Mouse (Mus musculus): ENCODE results near the gene Ostc. TPM values are rescaled to one million over a fixed set of nuclear protein-coding genes. Genes with fewer than 3 reads are reported as not detected.

The Ostc gene
- polyA plus RNA-seq, 1 experiment = 75.0 TPM

- no peak for TF ChIP-seq CTCF (IDR thresholded peaks at IDR 0.05; ENCODE audit: control insufficient read depth, insufficient read depth, low read length)
- TF ChIP-seq POLR2A (IDR thresholded peaks at IDR 0.05; ENCODE audit: borderline replicate concordance, control insufficient read depth, low read depth, low read length) = no peak
- WGBS = 59% methylated on average over 4 of the region's 4 CpGs
- no peak overlapping the region for H3K27ac ChIP-seq (ENCODE audit: control insufficient read depth, insufficient read depth, low read depth, low read length, poor library complexity)
- no peaks in the 10 kb centered on the region for H3K4me1 ChIP-seq (ENCODE audit: control insufficient read depth, insufficient read depth, low read length)
- H3K4me3 ChIP-seq (replicated peaks; ENCODE audit: control insufficient read depth, low read depth, low read length) = no peak overlapping the region
Observed at GRCm38 (mm10) chr3:130736758-130737157, 27.5 kb upstream of the Ostc start.

- peak within 1 kb of the TSS; percentile 89 for H3K4me3 ChIP-seq (replicated peaks; ENCODE audit: control insufficient read depth, low read depth, low read length)
- peak; percentile 72; the same call in 1 of the 2 replicates for TF ChIP-seq POLR2A (IDR thresholded peaks at IDR 0.05; ENCODE audit: borderline replicate concordance, control insufficient read depth, low read depth, low read length)
- TF ChIP-seq CTCF (IDR thresholded peaks at IDR 0.05; ENCODE audit: control insufficient read depth, insufficient read depth, low read length) = no peak
- H3K4me1 ChIP-seq (ENCODE audit: control insufficient read depth, insufficient read depth, low read length) = no peaks in the 10 kb centered on the region; the same call in 1 of the 2 replicates
- under 1% methylated on average over 45 of the region's 45 CpGs for WGBS
- peak within 1 kb of the TSS; percentile 48 for H3K27ac ChIP-seq (ENCODE audit: control insufficient read depth, insufficient read depth, low read depth, low read length, poor library complexity)
Observed at GRCm38 (mm10) chr3:130730189-130730653, 21.0 kb upstream of the Ostc start, which contains the start of gene Rpl34. TSS of gene Rpl34 (minus strand) at chr3:130730398.

GRCm38 (mm10) chr3:130729472-130730188 lies 20.4 kb upstream of the Ostc start:
- peak overlapping the region; percentile 89 for H3K4me3 ChIP-seq (replicated peaks; ENCODE audit: control insufficient read depth, low read depth, low read length)
- H3K4me1 ChIP-seq (ENCODE audit: control insufficient read depth, insufficient read depth, low read length) = no peaks in the 10 kb centered on the region; the same call in 1 of the 2 replicates
- peak overlapping the region; percentile 48 for H3K27ac ChIP-seq (ENCODE audit: control insufficient read depth, insufficient read depth, low read depth, low read length, poor library complexity)
- TF ChIP-seq POLR2A (IDR thresholded peaks at IDR 0.05; ENCODE audit: borderline replicate concordance, control insufficient read depth, low read depth, low read length) = no peak
- TF ChIP-seq CTCF (IDR thresholded peaks at IDR 0.05; ENCODE audit: control insufficient read depth, insufficient read depth, low read length) = no peak
- WGBS = under 1% methylated on average over 58 of the region's 58 CpGs

- 79% methylated on average over 4 of the region's 4 CpGs for WGBS
- Histone ChIP-seq H3K4me3 (replicated peaks; ENCODE audit: control insufficient read depth, low read depth, low read length) (no peak overlapping the region), H3K27ac (ENCODE audit: control insufficient read depth, insufficient read depth, low read depth, low read length, poor library complexity) (no peak overlapping the region), H3K4me1 (ENCODE audit: control insufficient read depth, insufficient read depth, low read length) (no peaks in the 10 kb centered on the region; the same call in 1 of the 2 replicates)
- TF ChIP-seq POLR2A (IDR thresholded peaks at IDR 0.05; ENCODE audit: borderline replicate concordance, control insufficient read depth, low read depth, low read length) = no peak
- TF ChIP-seq CTCF (IDR thresholded peaks at IDR 0.05; ENCODE audit: control insufficient read depth, insufficient read depth, low read length) = no peak
Observed at GRCm38 (mm10) chr3:130727676-130728075, 18.4 kb upstream of the Ostc start.

- H3K27ac ChIP-seq (ENCODE audit: control insufficient read depth, insufficient read depth, low read depth, low read length, poor library complexity) = no peak overlapping the region
- 88% methylated on average over 1 of the region's 1 CpGs for WGBS
- no peaks in the 10 kb centered on the region; the same call in 1 of the 2 replicates for H3K4me1 ChIP-seq (ENCODE audit: control insufficient read depth, insufficient read depth, low read length)
- no peak for TF ChIP-seq CTCF (IDR thresholded peaks at IDR 0.05; ENCODE audit: control insufficient read depth, insufficient read depth, low read length)
- H3K4me3 ChIP-seq (replicated peaks; ENCODE audit: control insufficient read depth, low read depth, low read length) = no peak overlapping the region
Observed at GRCm38 (mm10) chr3:130727036-130727435, 17.8 kb upstream of the Ostc start.

GRCm38 (mm10) chr3:130725718-130726117 lies 16.5 kb upstream of the Ostc start:
- 90% methylated on average over 2 of the region's 2 CpGs for WGBS
- H3K4me3 ChIP-seq (replicated peaks; ENCODE audit: control insufficient read depth, low read depth, low read length) = no peak overlapping the region
- H3K27ac ChIP-seq (ENCODE audit: control insufficient read depth, insufficient read depth, low read depth, low read length, poor library complexity) = no peak overlapping the region
- no peaks in the 10 kb centered on the region; the same call in 1 of the 2 replicates for H3K4me1 ChIP-seq (ENCODE audit: control insufficient read depth, insufficient read depth, low read length)
- TF ChIP-seq POLR2A (IDR thresholded peaks at IDR 0.05; ENCODE audit: borderline replicate concordance, control insufficient read depth, low read depth, low read length) (no peak), CTCF (IDR thresholded peaks at IDR 0.05; ENCODE audit: control insufficient read depth, insufficient read depth, low read length) (no peak)

GRCm38 (mm10) chr3:130722733-130723478 lies 13.7 kb upstream of the Ostc start:
- no peak overlapping the region for H3K4me3 ChIP-seq (replicated peaks; ENCODE audit: control insufficient read depth, low read depth, low read length)
- H3K4me1 ChIP-seq (ENCODE audit: control insufficient read depth, insufficient read depth, low read length) = no peaks in the 10 kb centered on the region
- TF ChIP-seq POLR2A (IDR thresholded peaks at IDR 0.05; ENCODE audit: borderline replicate concordance, control insufficient read depth, low read depth, low read length) (no peak), CTCF (IDR thresholded peaks at IDR 0.05; ENCODE audit: control insufficient read depth, insufficient read depth, low read length) (no peak)
- 81% methylated on average over 11 of the region's 11 CpGs for WGBS
- no peak overlapping the region for H3K27ac ChIP-seq (ENCODE audit: control insufficient read depth, insufficient read depth, low read depth, low read length, poor library complexity)

GRCm38 (mm10) chr3:130720225-130720624 lies 11.0 kb upstream of the Ostc start:
- WGBS = 29% methylated on average over 4 of the region's 4 CpGs
- TF ChIP-seq POLR2A (IDR thresholded peaks at IDR 0.05; ENCODE audit: borderline replicate concordance, control insufficient read depth, low read depth, low read length) = no peak
- no peak for TF ChIP-seq CTCF (IDR thresholded peaks at IDR 0.05; ENCODE audit: control insufficient read depth, insufficient read depth, low read length)
- Histone ChIP-seq H3K4me1 (ENCODE audit: control insufficient read depth, insufficient read depth, low read length) (no peaks in the 10 kb centered on the region), H3K27ac (ENCODE audit: control insufficient read depth, insufficient read depth, low read depth, low read length, poor library complexity) (no peak overlapping the region), H3K4me3 (replicated peaks; ENCODE audit: control insufficient read depth, low read depth, low read length) (no peak overlapping the region)

Data from bone marrow, adult 2 months (tissue).